Mouse (Mus musculus) testis, adult 2 months (tissue): Measurements from ENCODE around the gene Ccdc124. TPM values are rescaled to one million over a fixed set of nuclear protein-coding genes. Genes with fewer than 3 reads are reported as not detected.
A peak's percentile ranks its signal among the peaks of the same experiment; 100 is the strongest.
"Not testable (repeated sequence)": the region's sequence is repeated elsewhere in the genome, so short reads cannot be mapped to it uniquely, and the experiment has no call there.

Source experiments
- H3K27ac ChIP-seq: fragments of 200-500 bp; 2 replicates; pipeline ENCODE4 v1.5.1; 2012; ENCODE audit warnings: low read depth, low read length; ENCODE audit not compliant: control insufficient read depth, insufficient read depth
- H3K27me3 ChIP-seq: fragments of 200-500 bp; 2 replicates; pipeline ENCODE4 v1.6.1; 2012; ENCODE audit warnings: mild to moderate bottlenecking, low read length, moderate library complexity; ENCODE audit not compliant: control insufficient read depth, insufficient read depth
- H3K36me3 ChIP-seq: fragments of 200-500 bp; 2 replicates; pipeline ENCODE4 v1.6.1; 2012; ENCODE audit warnings: mild to moderate bottlenecking, low read length; ENCODE audit not compliant: control insufficient read depth, insufficient read depth
- H3K4me1 ChIP-seq: fragments of 200-500 bp; 2 replicates; pipeline ENCODE4 v1.6.1; 2012; ENCODE audit warnings: low read length; ENCODE audit not compliant: control insufficient read depth, insufficient read depth
- H3K4me3 ChIP-seq: fragments of 200-500 bp; 2 replicates; pipeline ENCODE4 v1.5.1; 2012; ENCODE audit warnings: low read depth, mild to moderate bottlenecking, low read length, moderate library complexity, mixed read lengths; ENCODE audit not compliant: control insufficient read depth
- CTCF ChIP-seq: fragments of 200-500 bp; IDR thresholded peaks from 2 replicates; pipeline ENCODE4 v1.5.1; 2012; ENCODE audit warnings: low read depth, mild to moderate bottlenecking, inconsistent platforms, low read length, moderate library complexity; ENCODE audit not compliant: control insufficient read depth, insufficient read depth, insufficient replicate concordance
- POLR2A ChIP-seq: fragments of 200-500 bp; IDR thresholded peaks from 2 replicates; pipeline ENCODE4 v1.6.1; 2012; ENCODE audit warnings: low read depth, mild to moderate bottlenecking, inconsistent platforms, low read length, moderate library complexity; ENCODE audit not compliant: control insufficient read depth
- polyA plus RNA-seq: library from polyadenylated mRNA; depleted of rRNA; stranded (reverse); fragments of >200 nt; gene quantifications from 2 replicates; pipeline ENCODE4 v1.2.3, GENCODE M21; 2012

Ccdc124 gene
- polyA plus RNA-seq, 1 experiment: 51.3 TPM

GRCm38 (mm10) chr8:70899226-70899625 is 25.5 kb upstream of the Ccdc124 start:
- H3K4me3 ChIP-seq: no peak overlapping the region
- peaks cover 8% of the 10 kb centered on the region for H3K4me1 ChIP-seq
- H3K27me3 ChIP-seq: no peaks in the 10 kb centered on the region
- no peak for TF ChIP-seq CTCF
- no peak for TF ChIP-seq POLR2A
- H3K27ac ChIP-seq: no peak overlapping the region
- H3K36me3 ChIP-seq: no peaks in the 10 kb centered on the region; the same call in 1 of the 2 replicates

- no peak overlapping the region for H3K27ac ChIP-seq
- no peaks in the 10 kb centered on the region for H3K27me3 ChIP-seq
- peaks cover 8% of the 10 kb centered on the region for H3K4me1 ChIP-seq
- no peaks in the 10 kb centered on the region; the same call in 1 of the 2 replicates for H3K36me3 ChIP-seq
- no peak overlapping the region for H3K4me3 ChIP-seq
- no peak for TF ChIP-seq POLR2A
- TF ChIP-seq CTCF: no peak
These were observed 25.0 kb upstream of the Ccdc124 start for GRCm38 (mm10) chr8:70898661-70899198.

DNA sequence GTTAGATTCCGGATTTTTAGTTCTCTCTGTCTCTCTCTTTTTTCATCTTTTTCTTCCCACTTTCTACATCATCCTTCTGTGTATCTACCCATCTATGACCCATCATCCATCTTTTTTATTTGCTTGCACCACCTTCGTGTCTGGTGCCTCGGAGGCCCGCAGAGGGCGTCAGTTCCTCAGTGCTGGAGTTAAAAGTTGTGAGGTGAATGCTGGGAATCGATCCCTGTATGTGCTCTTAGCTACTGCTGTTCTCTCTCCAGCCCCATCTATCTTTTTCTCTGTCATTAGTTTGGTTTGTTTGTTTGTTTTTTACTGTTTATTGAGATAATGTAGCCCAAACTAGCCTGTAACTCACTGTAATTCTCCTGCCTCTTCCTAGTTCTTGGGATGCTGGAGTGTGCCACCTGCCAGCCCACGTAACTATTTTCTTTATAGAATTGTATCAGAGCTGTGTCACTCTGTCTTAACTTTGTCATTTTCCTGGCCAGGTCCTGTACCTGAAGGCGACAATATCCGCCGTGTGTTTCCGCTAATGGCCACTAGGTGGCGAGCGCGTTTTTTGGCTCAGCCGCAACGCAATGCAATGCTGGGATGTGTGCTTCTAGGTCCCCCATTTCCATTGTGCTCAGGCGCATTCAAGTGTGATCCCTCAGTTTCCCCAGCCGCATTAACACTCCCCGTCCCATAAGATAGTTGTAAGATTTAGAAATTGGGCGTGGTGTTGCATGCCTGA is 24.1 kb upstream of the Ccdc124 start:
- no peak for TF ChIP-seq POLR2A
- peak; percentile 98; the same call in 1 of the 2 replicates for TF ChIP-seq CTCF
- Histone ChIP-seq H3K4me1 (peaks cover 8% of the 10 kb centered on the region), H3K36me3 (no peaks in the 10 kb centered on the region; the same call in 1 of the 2 replicates), H3K27me3 (no peaks in the 10 kb centered on the region), H3K27ac (peak overlapping the region; percentile 75), H3K4me3 (peak overlapping the region; percentile 90)

DNA sequence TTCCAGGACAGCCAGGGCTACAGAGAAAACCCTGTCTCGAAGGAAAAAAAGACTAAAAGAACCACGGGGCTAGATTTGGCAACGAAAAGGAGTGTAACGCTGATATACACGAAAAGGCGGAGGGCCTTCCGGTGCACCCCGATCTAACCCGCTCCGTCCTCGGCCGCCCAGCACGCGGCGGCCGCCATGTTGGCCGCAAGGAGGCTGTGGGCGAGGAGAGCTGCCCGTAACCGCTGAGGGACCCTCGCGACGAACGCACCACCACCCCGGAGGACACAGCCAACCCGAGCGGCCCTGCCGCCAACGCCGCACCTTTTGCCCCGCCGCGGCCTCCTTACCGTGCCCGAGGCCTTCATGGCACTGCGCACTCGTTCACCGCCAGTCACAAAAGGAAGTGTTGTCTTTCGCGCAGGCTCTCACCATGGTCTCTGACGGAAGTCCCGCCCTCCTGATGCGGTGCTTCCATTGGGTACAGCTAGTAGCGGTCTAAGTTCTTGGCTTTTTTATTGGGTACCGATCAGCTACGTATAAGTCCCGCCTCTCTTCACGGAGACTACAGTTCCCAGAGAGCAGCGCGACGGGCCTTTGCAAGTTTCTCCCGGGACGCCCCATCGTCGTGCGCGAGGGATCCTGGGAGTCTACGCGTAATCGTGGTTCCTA is 23.4 kb upstream of the Ccdc124 start, which contains the start of gene Rpl18a:
Rpl18a (minus strand) TSS at position 392 of the 660 bp plus-strand sequence.
- TF ChIP-seq POLR2A (peak; percentile 98), CTCF (no peak)
- Histone ChIP-seq H3K4me3 (peak within 1 kb of the TSS; percentile 90), H3K27me3 (no peaks in the 10 kb centered on the region), H3K4me1 (peaks cover 14% of the 10 kb centered on the region), H3K36me3 (no peaks in the 10 kb centered on the region; the same call in 1 of the 2 replicates), H3K27ac (peak within 1 kb of the TSS; percentile 75)

DNA sequence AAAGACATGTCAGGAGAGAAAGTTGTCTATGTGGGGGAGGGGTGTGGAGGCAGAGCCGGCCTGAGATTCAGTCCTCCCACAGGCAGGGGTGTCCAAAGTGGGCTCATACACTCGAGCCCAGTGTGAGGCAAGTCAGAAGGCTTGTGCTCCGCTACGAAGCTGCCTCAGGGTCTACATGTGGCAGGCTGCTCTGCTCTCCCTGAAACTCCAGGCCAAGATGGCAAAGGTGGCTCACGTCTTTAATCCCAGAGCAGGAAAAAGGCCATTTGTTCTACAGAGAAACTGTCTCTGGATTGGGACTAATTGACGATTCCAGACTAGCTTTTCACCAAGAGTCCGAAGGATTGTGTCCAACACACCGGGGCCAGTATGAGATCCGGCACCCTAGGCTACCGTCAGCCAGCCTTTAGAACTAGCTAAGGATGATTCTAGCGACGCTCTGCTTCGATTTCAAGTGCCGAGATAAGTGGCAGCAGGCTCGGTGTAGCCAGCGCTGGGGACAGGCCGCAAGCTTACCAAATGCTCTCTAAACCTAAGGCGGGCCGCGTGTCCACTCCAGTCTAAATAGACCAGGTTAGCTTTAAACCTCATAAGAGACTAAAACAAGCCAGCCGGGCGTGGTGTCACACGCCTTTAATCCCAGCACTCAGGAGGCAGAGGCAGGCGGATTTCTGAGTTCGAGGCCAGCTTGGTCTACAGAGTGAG is 22.7 kb upstream of the Ccdc124 start:
- peak overlapping the region; percentile 90 for H3K4me3 ChIP-seq
- peak overlapping the region; percentile 63 for H3K27ac ChIP-seq

GRCm38 (mm10) chr8:70895571-70896259 is 22.0 kb upstream of the Ccdc124 start:
- H3K27ac ChIP-seq, H3K36me3 ChIP-seq, H3K27me3 ChIP-seq, H3K4me3 ChIP-seq: not testable (repeated sequence)
- peaks cover 21% of the 10 kb centered on the region for H3K4me1 ChIP-seq

More for the DNA sequence above, 22.7 kb upstream of the Ccdc124 start:
- Histone ChIP-seq H3K4me1 (peaks cover 17% of the 10 kb centered on the region), H3K36me3 (no peaks in the 10 kb centered on the region; the same call in 1 of the 2 replicates), H3K27me3 (no peaks in the 10 kb centered on the region)
- no peak for TF ChIP-seq POLR2A
- TF ChIP-seq CTCF: no peak
